Mouse (Mus musculus): ENCODE measurements around the gene Pde4d. TPM values are rescaled to one million over a fixed set of nuclear protein-coding genes. Genes with fewer than 3 reads are reported as not detected.
A peak's percentile ranks its signal among the peaks of the same experiment; 100 is the strongest.

Gene Pde4d
- total RNA-seq, 2 experiments from 2014 or later, result 103 to 116 TPM

GRCm38 (mm10) chr13:108480451-108480850, 30.7 kb downstream of the Pde4d start:
- no peak for DNase-seq (ENCODE audit: low spot score in 2 of 2)
- intact Hi-C loops (cut with DNase I), result no loop called here

GRCm38 (mm10) chr13:108485036-108485435, 35.3 kb downstream of the Pde4d start:
- DNase-seq (ENCODE audit: low spot score in 2 of 2), result no peak
- intact Hi-C loops (cut with DNase I), result no loop called here

GRCm38 (mm10) chr13:108487066-108487465, 37.3 kb downstream of the Pde4d start:
- DNase-seq (ENCODE audit: low spot score in 2 of 2), result no peak
- intact Hi-C loops (cut with DNase I), result no loop called here

- no peak for DNase-seq (ENCODE audit: low spot score in 2 of 2)
- intact Hi-C loops (cut with DNase I), result no loop called here
Measured at GRCm38 (mm10) chr13:108489825-108490224, 40.1 kb downstream of the Pde4d start.

GRCm38 (mm10) chr13:108490872-108491271, 41.1 kb downstream of the Pde4d start:
- DNase-seq (ENCODE audit: low spot score in 2 of 2), result no peak
- intact Hi-C loops (cut with DNase I), result no loop called here

GRCm38 (mm10) chr13:108492886-108493285, 43.1 kb downstream of the Pde4d start:
- DNase-seq (ENCODE audit: low spot score in 2 of 2), result no peak
- intact Hi-C loops (cut with DNase I), result no loop called here

- no peak for DNase-seq (ENCODE audit: low spot score in 2 of 2)
- intact Hi-C loops (cut with DNase I), result no loop called here
Measured at GRCm38 (mm10) chr13:108494365-108494764, 44.6 kb downstream of the Pde4d start.

GRCm38 (mm10) chr13:108497768-108498167, 48.0 kb downstream of the Pde4d start:
- intact Hi-C loops (cut with DNase I), result no loop called here
- no peak for DNase-seq (ENCODE audit: low spot score in 2 of 2)

- DNase-seq (ENCODE audit: low spot score in 2 of 2), result no peak
- intact Hi-C loops (cut with DNase I), result no loop called here
Measured at GRCm38 (mm10) chr13:108498247-108498743, 48.5 kb downstream of the Pde4d start.

- no peak for DNase-seq (ENCODE audit: low spot score in 2 of 2)
- intact Hi-C loops (cut with DNase I), result no loop called here
Measured at GRCm38 (mm10) chr13:108498773-108499313, 49.1 kb downstream of the Pde4d start.

GRCm38 (mm10) chr13:108501386-108501785, 51.6 kb downstream of the Pde4d start:
- DNase-seq (ENCODE audit: low spot score in 2 of 2), result no peak
- intact Hi-C loops (cut with DNase I), result no loop called here

GRCm38 (mm10) chr13:108524548-108524947, 74.8 kb downstream of the Pde4d start:
- DNase-seq (ENCODE audit: low spot score in 2 of 2), result peak in 1 of 2 experiments; percentile 3
- intact Hi-C loops (cut with DNase I), result no loop called here

- DNase-seq (ENCODE audit: low spot score in 2 of 2), result peak in 1 of 2 experiments; percentile 17
- intact Hi-C loops (cut with DNase I), result no loop called here
Measured at GRCm38 (mm10) chr13:108524969-108525368, 75.2 kb downstream of the Pde4d start.

- intact Hi-C loops (cut with DNase I), result no loop called here
- DNase-seq (ENCODE audit: low spot score in 2 of 2), result peak in 1 of 2 experiments; percentile 7
Measured at GRCm38 (mm10) chr13:108526258-108527007, 76.7 kb downstream of the Pde4d start.

GRCm38 (mm10) chr13:108527090-108527770, 77.5 kb downstream of the Pde4d start:
- peak in 1 of 2 experiments; percentile 25 for DNase-seq (ENCODE audit: low spot score in 2 of 2)

GRCm38 (mm10) chr13:108528343-108528742, 78.6 kb downstream of the Pde4d start:
- intact Hi-C loops (cut with DNase I), result no loop called here
- DNase-seq (ENCODE audit: low spot score in 2 of 2), result no peak

More at GRCm38 (mm10) chr13:108527090-108527770, 77.5 kb downstream of the Pde4d start:
- intact Hi-C loops (cut with DNase I), result no loop called here

GRCm38 (mm10) chr13:108532875-108533274, 83.1 kb downstream of the Pde4d start:
- DNase-seq (ENCODE audit: low spot score in 2 of 2), result no peak
- intact Hi-C loops (cut with DNase I), result no loop called here

GRCm38 (mm10) chr13:108536436-108536835, 86.7 kb downstream of the Pde4d start:
- no peak for DNase-seq (ENCODE audit: low spot score in 2 of 2)
- intact Hi-C loops (cut with DNase I), result no loop called here

- no peak for DNase-seq (ENCODE audit: low spot score in 2 of 2)
- intact Hi-C loops (cut with DNase I), result no loop called here
Measured at GRCm38 (mm10) chr13:108536951-108537350, 87.2 kb downstream of the Pde4d start.

- intact Hi-C loops (cut with DNase I), result no loop called here
- no peak for DNase-seq (ENCODE audit: low spot score in 2 of 2)
Measured at GRCm38 (mm10) chr13:108538760-108539369, 89.1 kb downstream of the Pde4d start.
